Mouse (Mus musculus) spleen, adult 2 months (tissue): Measurements from ENCODE around the gene St3gal5.

ENCODE experiments used
- CTCF ChIP-seq: fragments of 200-500 bp; IDR thresholded peaks from 2 replicates; pipeline ENCODE4 v1.5.1; 2011; ENCODE audit warnings: mild to moderate bottlenecking, inconsistent platforms; ENCODE audit not compliant: insufficient read depth, insufficient read length, insufficient replicate concordance; ENCODE audit errors: extremely low read depth
- POLR2A ChIP-seq: fragments of 200-500 bp; IDR thresholded peaks from 2 replicates; pipeline ENCODE4 v1.6.1; 2011; ENCODE audit warnings: low read depth, low read length, inconsistent platforms

- TF ChIP-seq CTCF (no peak), POLR2A (no peak)
Observed at GRCm38 (mm10) chr6:72122515-72122914, 25.1 kb downstream of the St3gal5 start.
